Mouse (Mus musculus) stomach, postnatal 0 days (tissue): ENCODE measurements at regions not wholly inside any gene's neighbourhood (a gene's known extent, or its start where the extent isn't known, plus 50 kb on each side); places are given as distances from the start of the nearest gene placed in this dataset.
A peak's percentile ranks its signal among the peaks of the same experiment; 100 is the strongest.

Experiments used
- ATAC-seq: fragments of 200-750 bp; cut with Nextera tagmentation; 2 replicates; pipeline ENCODE4 v1.8.0; 2017; ENCODE audit not compliant: low FRiP score, low TSS enrichment
- DNase-seq: peaks from one replicate; pipeline ENCODE4 v3.0.0-alpha.2; 2016; ENCODE audit warnings: low spot score
- H3K27ac ChIP-seq: fragments of 300-500 bp; sonication (generic); replicated peaks from 2 replicates; pipeline ENCODE4 v1.5.1; 2014; ENCODE audit warnings: mild to moderate bottlenecking, control low read depth
- H3K27me3 ChIP-seq: fragments of 300-500 bp; sonication (generic); 2 replicates; pipeline ENCODE4 v1.6.1; 2014; ENCODE audit warnings: low read length; ENCODE audit not compliant: control insufficient read depth, insufficient read depth
- H3K36me3 ChIP-seq: fragments of 300-500 bp; sonication (generic); 2 replicates; pipeline ENCODE4 v1.6.1; 2014; ENCODE audit warnings: low read length, mixed read lengths; ENCODE audit not compliant: control insufficient read depth, insufficient read depth
- H3K4me1 ChIP-seq: fragments of 300-500 bp; sonication (generic); replicated peaks from 2 replicates; pipeline ENCODE4 v1.6.1; 2014; ENCODE audit warnings: antibody characterized with exemption; ENCODE audit not compliant: control insufficient read depth, insufficient read depth
- H3K4me2 ChIP-seq: fragments of 300-500 bp; sonication (generic); replicated peaks from 2 replicates; pipeline ENCODE4 v1.6.1; 2014; ENCODE audit warnings: low read depth, mild to moderate bottlenecking, control low read depth, moderate library complexity
- H3K4me3 ChIP-seq: fragments of 300-500 bp; sonication (generic); 2 replicates; pipeline ENCODE4 v1.5.1; 2014; ENCODE audit warnings: low read depth, low read length, control low read depth
- H3K9ac ChIP-seq: fragments of 300-500 bp; sonication (generic); 2 replicates; pipeline ENCODE4 v1.6.1; 2014; ENCODE audit warnings: mild to moderate bottlenecking, low read length, control low read depth, mixed read lengths
- H3K9me3 ChIP-seq: fragments of 300-500 bp; sonication (generic); 2 replicates; pipeline ENCODE4 v1.6.1; 2016; ENCODE audit warnings: low read length; ENCODE audit not compliant: control insufficient read depth
- CTCF ChIP-seq: IDR thresholded peaks from 2 replicates; pipeline ENCODE4 v1.5.1; 2016; ENCODE audit warnings: antibody characterized with exemption, low read depth, mild to moderate bottlenecking, moderate library complexity
- EP300 ChIP-seq: optimal IDR thresholded peaks from 2 replicates; pipeline ENCODE3; 2016; ENCODE audit warnings: antibody characterized with exemption
- WGBS: fragments of 180-500 bp; shearing (Covaris S2); extraction: QIAGEN DNeasy Blood & Tissue Kit; methylation state at CpG from one replicate; pipeline ENCODE4 v1.1.7; 2014; 5-methylcytosine and 5-hydroxymethylcytosine counted together

DNA sequence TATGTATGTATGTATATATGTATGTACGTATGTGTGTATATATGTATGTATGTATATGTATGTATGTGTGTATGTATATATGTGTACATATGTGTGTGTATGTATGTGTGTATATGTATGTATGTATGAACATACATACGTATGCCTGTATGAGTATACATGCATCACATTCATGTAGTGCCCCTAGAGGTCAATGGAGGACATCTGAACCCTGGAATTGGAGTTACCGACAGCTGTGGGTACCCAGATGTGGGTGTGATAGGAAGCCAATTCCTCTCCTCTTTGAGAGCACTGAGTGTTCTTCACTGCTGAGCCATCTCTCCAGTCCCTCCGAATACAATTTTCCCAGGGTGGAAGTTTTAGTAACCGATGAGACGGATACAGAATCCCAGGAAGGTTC is 69.6 kb upstream of the Foxn3 start:
- H3K9me3 ChIP-seq, result no peaks in the 10 kb centered on the region
- no peaks in the 10 kb centered on the region for H3K27me3 ChIP-seq
- H3K4me2 ChIP-seq, result no peak overlapping the region
- no peak overlapping the region for H3K9ac ChIP-seq
- H3K36me3 ChIP-seq, result no peaks in the 10 kb centered on the region
- ATAC-seq (no peak), DNase-seq (no peak)
- H3K27ac ChIP-seq, result no peak overlapping the region
- H3K4me1 ChIP-seq, result 0 out of 2 replicates have a peak, but pooled peaks cover 2% of the 10 kb centered on the region
- H3K4me3 ChIP-seq, result no peak overlapping the region
- 89% methylated on average over 6 of the region's 6 CpGs for WGBS
- TF ChIP-seq CTCF (no peak), EP300 (no peak)

DNA sequence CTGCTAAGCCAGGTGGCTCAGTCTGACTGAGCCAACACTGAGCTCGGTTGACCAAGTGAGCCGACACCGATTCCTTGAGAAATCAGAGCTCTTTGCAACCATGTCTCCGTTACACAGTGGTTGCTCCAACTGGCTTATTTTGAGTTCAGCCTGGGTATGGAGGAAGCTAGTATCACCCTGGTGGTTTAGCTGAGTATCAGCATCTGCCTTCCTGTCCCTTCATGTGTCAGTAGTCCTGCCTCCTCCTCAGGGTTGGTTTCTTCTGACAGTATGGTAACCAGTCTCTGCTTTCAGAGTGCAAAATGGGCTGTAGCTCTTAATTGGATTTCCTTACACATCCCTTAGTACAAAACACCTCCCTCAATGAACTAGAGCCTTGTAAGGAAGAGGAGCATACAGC is 66.2 kb upstream of the Foxn3 start:
- no peak for DNase-seq
- H3K4me2 ChIP-seq, result no peak overlapping the region
- no peak for ATAC-seq
- WGBS, result 94% methylated on average over 4 of the region's 4 CpGs
- H3K27me3 ChIP-seq, result no peaks in the 10 kb centered on the region
- no peak overlapping the region for H3K4me3 ChIP-seq
- 0 out of 2 replicates have a peak, but pooled peaks have one; percentile 9 for TF ChIP-seq CTCF
- TF ChIP-seq EP300, result no peak
- H3K9ac ChIP-seq, result no peak overlapping the region
- no peaks in the 10 kb centered on the region for H3K36me3 ChIP-seq
- no peak overlapping the region for H3K27ac ChIP-seq
- H3K4me1 ChIP-seq, result 0 out of 2 replicates have a peak, but pooled peaks cover 2% of the 10 kb centered on the region
- no peaks in the 10 kb centered on the region for H3K9me3 ChIP-seq

DNA sequence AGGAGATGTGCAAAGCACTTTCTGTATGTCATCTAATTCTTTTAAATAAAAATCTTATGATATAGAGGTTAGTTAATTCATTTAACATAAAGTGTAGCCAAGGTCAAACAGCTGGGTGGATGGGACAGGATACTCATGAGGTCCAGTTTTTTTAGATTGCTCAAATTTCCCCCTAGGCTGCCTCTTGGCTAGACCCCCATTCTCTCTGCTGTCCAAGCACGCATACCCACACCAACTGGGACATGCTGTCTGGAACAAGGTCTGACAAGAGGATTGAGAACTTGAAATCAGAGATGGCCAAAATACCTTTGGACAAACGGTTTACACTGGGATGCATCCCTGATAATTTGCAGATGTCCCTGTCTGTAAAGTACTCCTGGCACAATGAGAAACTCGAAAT is 65.0 kb upstream of the Foxn3 start:
- no peaks in the 10 kb centered on the region for H3K27me3 ChIP-seq
- H3K4me3 ChIP-seq, result peak overlapping the region; percentile 67; the same call in 1 of the 2 replicates
- WGBS, result 61% methylated on average over 3 of the region's 3 CpGs
- no peak overlapping the region for H3K27ac ChIP-seq
- DNase-seq, result no peak
- no peaks in the 10 kb centered on the region for H3K36me3 ChIP-seq
- peak overlapping the region; percentile 84; the same call in 1 of the 2 replicates for H3K4me2 ChIP-seq
- H3K9me3 ChIP-seq, result no peaks in the 10 kb centered on the region
- no peak for ATAC-seq
- H3K9ac ChIP-seq, result peak overlapping the region; percentile 38; the same call in 1 of the 2 replicates
- TF ChIP-seq CTCF (no peak), EP300 (no peak)
- 0 out of 2 replicates have a peak, but pooled peaks cover 2% of the 10 kb centered on the region for H3K4me1 ChIP-seq

DNA sequence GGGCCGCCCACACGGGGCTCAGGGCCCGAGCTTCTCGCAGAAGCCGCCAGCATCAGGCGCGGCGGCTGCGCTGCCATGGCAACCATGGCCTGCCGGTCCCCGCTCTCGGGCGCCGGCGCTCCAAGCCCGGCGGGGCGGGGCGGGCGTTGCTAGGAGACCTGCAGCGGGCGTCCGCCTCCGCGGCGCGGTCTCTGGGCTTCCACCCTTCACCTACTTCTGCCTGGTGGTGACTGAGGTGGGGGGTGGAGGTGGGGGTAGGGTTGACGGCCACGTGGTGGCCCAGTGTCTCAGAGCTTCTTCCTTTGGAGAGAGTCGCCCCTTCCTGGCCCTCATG is 64.5 kb upstream of the Foxn3 start:
- Histone ChIP-seq H3K27ac (no peak overlapping the region), H3K9me3 (no peaks in the 10 kb centered on the region), H3K4me2 (peak overlapping the region; percentile 84), H3K36me3 (no peaks in the 10 kb centered on the region), H3K4me3 (peak overlapping the region; percentile 67), H3K4me1 (0 out of 2 replicates have a peak, but pooled peaks cover 2% of the 10 kb centered on the region), H3K9ac (peak overlapping the region; percentile 38; the same call in 1 of the 2 replicates), H3K27me3 (no peaks in the 10 kb centered on the region)
- under 1% methylated on average over 26 of the region's 30 CpGs for WGBS
- TF ChIP-seq EP300 (no peak), CTCF (no peak)
- DNase-seq, result peak; percentile 86
- peak; percentile 90 for ATAC-seq

DNA sequence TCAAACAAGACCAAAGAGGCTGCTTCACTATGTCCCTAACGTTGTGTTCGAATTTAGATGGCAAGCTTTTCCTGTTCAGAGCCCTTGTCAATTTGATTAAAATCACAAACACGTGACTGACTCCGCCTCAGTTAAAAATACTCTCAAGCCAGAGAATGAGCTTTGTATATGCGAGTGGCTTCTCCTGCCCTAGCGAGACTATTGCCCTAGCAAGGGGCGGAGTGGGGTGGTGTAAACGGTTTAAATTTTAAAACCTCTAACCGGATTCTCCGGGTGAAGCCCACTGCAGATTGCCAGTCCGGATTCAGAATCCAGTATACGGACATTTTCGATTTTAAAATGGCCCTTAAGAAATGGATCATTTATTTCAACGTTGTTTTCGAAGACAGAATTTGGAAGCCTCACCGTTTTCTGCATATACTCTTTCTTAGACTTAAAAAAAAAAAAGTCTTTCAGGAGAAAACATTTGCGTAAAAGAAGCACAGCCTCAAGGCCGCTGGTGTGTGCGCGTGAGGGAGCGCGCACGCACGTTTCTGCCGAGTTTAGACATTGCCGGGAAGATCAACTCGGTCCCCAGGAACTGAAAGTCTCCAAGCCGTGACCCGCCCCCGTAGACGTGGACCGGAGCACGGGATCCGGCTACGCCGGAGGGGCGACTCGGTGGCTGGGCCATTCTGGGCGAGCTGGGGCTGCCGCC is 64.0 kb upstream of the Foxn3 start:
- TF ChIP-seq EP300, result no peak
- no peak for TF ChIP-seq CTCF
- H3K4me3 ChIP-seq, result peak overlapping the region; percentile 67
- ATAC-seq (no peak), DNase-seq (no peak)
- no peaks in the 10 kb centered on the region for H3K9me3 ChIP-seq
- peak overlapping the region; percentile 84 for H3K4me2 ChIP-seq
- H3K27ac ChIP-seq, result no peak overlapping the region
- 4% methylated on average over 37 of the region's 40 CpGs for WGBS
- H3K36me3 ChIP-seq, result no peaks in the 10 kb centered on the region
- 0 out of 2 replicates have a peak, but pooled peaks cover 2% of the 10 kb centered on the region for H3K4me1 ChIP-seq
- no peaks in the 10 kb centered on the region for H3K27me3 ChIP-seq
- peak overlapping the region; percentile 38; the same call in 1 of the 2 replicates for H3K9ac ChIP-seq

DNA sequence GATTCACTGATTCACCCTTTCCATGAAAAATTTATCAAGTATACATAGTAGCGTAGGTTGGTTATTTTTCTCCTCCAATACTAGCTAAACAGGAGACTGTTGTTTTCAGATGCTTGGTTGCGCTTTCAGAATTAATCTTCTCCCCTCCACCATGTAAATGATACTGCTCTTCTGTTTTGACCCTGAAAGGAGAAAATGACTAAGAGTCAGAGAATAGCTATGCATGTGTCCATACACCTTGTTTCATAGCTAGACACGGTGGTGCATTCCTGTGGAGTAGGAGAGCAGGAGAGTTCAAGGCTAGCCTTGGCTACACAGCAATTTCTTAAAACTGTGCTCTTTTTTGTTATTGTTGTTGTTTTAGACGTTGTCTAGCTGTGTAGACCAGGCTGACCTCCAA is 62.8 kb upstream of the Foxn3 start:
- no peak overlapping the region for H3K4me2 ChIP-seq
- H3K9me3 ChIP-seq, result no peaks in the 10 kb centered on the region
- no peaks in the 10 kb centered on the region for H3K27me3 ChIP-seq
- no peak overlapping the region for H3K27ac ChIP-seq
- no peak for DNase-seq
- 91% methylated on average over 4 of the region's 4 CpGs for WGBS
- TF ChIP-seq CTCF, result no peak
- TF ChIP-seq EP300, result no peak
- H3K9ac ChIP-seq, result no peak overlapping the region
- no peaks in the 10 kb centered on the region for H3K36me3 ChIP-seq
- ATAC-seq, result no peak
- 0 out of 2 replicates have a peak, but pooled peaks cover 2% of the 10 kb centered on the region for H3K4me1 ChIP-seq
- H3K4me3 ChIP-seq, result no peak overlapping the region
